Mouse (Mus musculus) hindbrain, embryonic 15.5 days (tissue): ENCODE data around the gene Intu. TPM values are rescaled to one million over a fixed set of nuclear protein-coding genes. Genes with fewer than 3 reads are reported as not detected.

Source experiments
- ATAC-seq: fragments of 200-750 bp; cut with Nextera tagmentation; 2 replicates; pipeline ENCODE4 v1.8.0; 2017; ENCODE audit warnings: low read depth, moderate number of reproducible peaks, moderate TSS enrichment; ENCODE audit not compliant: low FRiP score
- H3K27ac ChIP-seq: fragments of 300-500 bp; sonication (generic); replicated peaks from 2 replicates; pipeline ENCODE4 v1.5.1; 2015; ENCODE audit warnings: mild to moderate bottlenecking, inconsistent platforms
- H3K27me3 ChIP-seq: fragments of 300-500 bp; sonication (generic); 2 replicates; pipeline ENCODE4 v1.6.1; 2015; ENCODE audit warnings: control low read depth, inconsistent platforms
- H3K36me3 ChIP-seq: fragments of 300-500 bp; sonication (generic); 2 replicates; pipeline ENCODE4 v1.6.1; 2015; ENCODE audit warnings: control low read depth, inconsistent platforms
- H3K4me1 ChIP-seq: fragments of 300-500 bp; sonication (generic); replicated peaks from 2 replicates; pipeline ENCODE4 v1.6.1; 2015; ENCODE audit warnings: control low read depth, inconsistent platforms
- H3K4me2 ChIP-seq: fragments of 300-500 bp; sonication (generic); 2 replicates; pipeline ENCODE4 v1.6.1; 2015; ENCODE audit warnings: moderate library complexity, mild to moderate bottlenecking, inconsistent platforms
- H3K4me3 ChIP-seq: fragments of 300-500 bp; sonication (generic); 2 replicates; pipeline ENCODE4 v1.5.1; 2015; ENCODE audit warnings: mild to moderate bottlenecking, inconsistent platforms
- H3K9ac ChIP-seq: fragments of 300-500 bp; sonication (generic); 2 replicates; pipeline ENCODE4 v1.6.1; 2015; ENCODE audit warnings: inconsistent platforms
- H3K9me3 ChIP-seq: fragments of 300-500 bp; sonication (generic); 2 replicates; pipeline ENCODE4 v1.6.1; 2016; ENCODE audit warnings: control low read depth, inconsistent platforms
- WGBS: fragments of 180-500 bp; shearing (Covaris S2); methylation state at CpG from one replicate; pipeline ENCODE4 v1.1.7; 2015; 5-methylcytosine and 5-hydroxymethylcytosine counted together
- polyA plus RNA-seq: library from polyadenylated mRNA; unstranded; fragments of >200 nt; fragmentation: Nextera tagmentation; extraction: Ambion mirVana; gene quantifications from 2 replicates; pipeline ENCODE4 v1.2.1, GENCODE M21; 2015

Gene Intu
- polyA plus RNA-seq, 1 experiment from 2014 or later = 3.9 TPM

DNA sequence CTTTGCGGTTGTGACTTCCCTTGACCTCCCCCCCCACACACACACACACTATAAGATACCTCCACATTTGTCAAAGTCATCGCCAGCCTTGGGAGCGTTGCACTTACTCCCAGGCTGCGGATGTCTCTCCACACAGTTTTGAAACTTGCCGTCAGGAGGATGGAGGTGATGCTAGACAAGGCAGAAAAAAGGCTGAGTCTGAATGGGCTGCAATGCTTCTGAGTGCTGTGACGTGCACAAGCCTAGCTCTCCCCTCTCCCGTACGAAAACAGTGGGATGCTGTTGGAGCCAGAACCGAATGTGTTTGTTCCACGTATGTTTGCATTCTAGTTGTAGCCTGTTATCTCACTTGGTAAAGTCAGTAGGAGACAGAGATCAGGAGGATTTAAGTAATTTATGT is 162.3 kb downstream of the Intu start:
- H3K27ac ChIP-seq = no peak overlapping the region
- no peaks in the 10 kb centered on the region for H3K4me1 ChIP-seq
- ATAC-seq = no peak
- H3K9ac ChIP-seq = no peak overlapping the region
- 88% methylated on average over 10 of the region's 10 CpGs for WGBS
- no peaks in the 10 kb centered on the region for H3K9me3 ChIP-seq
- peaks cover 12% of the 10 kb centered on the region for H3K36me3 ChIP-seq
- H3K4me3 ChIP-seq = no peak overlapping the region
- H3K4me2 ChIP-seq = no peak overlapping the region
- no peaks in the 10 kb centered on the region for H3K27me3 ChIP-seq

DNA sequence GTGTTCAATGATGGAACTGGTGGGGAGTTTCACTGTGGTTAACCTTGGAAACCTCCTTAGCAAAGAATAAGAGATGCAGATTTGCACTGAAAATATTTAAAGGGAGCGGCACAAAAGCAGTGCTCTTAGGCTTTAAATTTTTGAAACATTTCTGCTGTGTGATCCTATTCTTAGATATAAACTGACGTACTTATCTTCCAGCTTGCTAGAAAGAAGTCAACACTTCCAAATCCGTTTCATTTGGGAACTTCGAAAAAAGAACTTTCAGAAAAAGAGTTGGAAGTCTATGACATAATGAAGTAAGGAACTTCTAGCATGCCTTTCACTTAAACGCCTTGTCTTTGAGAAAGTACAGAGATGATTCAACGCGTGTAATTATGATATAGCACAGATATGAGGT is 162.9 kb downstream of the Intu start:
- 92% methylated on average over 7 of the region's 7 CpGs for WGBS
- Histone ChIP-seq H3K4me3 (no peak overlapping the region), H3K36me3 (peaks cover 12% of the 10 kb centered on the region), H3K27me3 (no peaks in the 10 kb centered on the region), H3K9ac (no peak overlapping the region), H3K4me1 (no peaks in the 10 kb centered on the region), H3K9me3 (no peaks in the 10 kb centered on the region), H3K4me2 (no peak overlapping the region), H3K27ac (no peak overlapping the region)
- no peak for ATAC-seq

DNA sequence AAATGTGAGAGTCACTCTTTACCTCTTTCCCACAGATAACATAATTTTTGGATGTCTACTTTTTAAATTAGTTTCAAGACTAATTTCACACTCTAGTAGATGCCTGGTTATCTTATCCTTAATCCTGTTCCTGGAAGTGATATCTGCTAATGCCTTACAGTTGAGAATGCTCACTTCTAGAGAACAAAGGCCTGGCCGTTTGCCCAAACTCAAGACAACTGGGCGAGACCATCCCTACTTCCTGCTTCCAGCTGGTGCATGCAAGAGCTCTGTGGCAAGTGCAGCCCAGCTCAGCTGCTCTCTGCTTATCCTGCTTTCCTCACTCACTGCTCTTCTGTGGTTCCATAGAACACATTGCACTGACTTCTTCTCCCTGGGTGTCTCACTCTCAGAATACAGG is 163.4 kb downstream of the Intu start:
- H3K4me3 ChIP-seq = no peak overlapping the region
- no peaks in the 10 kb centered on the region for H3K4me1 ChIP-seq
- 52% methylated on average over 2 of the region's 2 CpGs for WGBS
- ATAC-seq = no peak
- no peaks in the 10 kb centered on the region for H3K9me3 ChIP-seq
- H3K27ac ChIP-seq = no peak overlapping the region
- no peak overlapping the region for H3K9ac ChIP-seq
- H3K4me2 ChIP-seq = no peak overlapping the region
- H3K36me3 ChIP-seq = peaks cover 12% of the 10 kb centered on the region
- H3K27me3 ChIP-seq = no peaks in the 10 kb centered on the region

DNA sequence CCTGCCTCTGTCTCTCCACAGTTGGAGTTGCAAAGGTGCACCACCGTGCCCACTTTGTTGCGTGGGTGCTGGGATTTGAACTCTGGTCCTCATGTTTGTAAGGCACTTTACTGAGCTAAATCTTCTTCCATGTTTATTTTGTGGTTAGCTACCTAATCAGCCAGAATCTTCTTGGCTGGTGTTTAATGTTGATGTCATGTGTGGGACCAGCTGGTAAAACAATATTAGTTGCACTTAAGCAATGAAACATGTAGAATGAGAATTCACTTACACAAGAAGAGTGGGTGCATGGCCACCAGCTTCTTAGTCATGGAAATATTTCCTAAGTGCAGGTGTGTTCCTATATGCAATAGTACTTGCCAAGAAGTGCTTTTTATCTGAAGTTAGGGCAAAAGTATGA is 164.1 kb downstream of the Intu start:
- no peak for ATAC-seq

DNA sequence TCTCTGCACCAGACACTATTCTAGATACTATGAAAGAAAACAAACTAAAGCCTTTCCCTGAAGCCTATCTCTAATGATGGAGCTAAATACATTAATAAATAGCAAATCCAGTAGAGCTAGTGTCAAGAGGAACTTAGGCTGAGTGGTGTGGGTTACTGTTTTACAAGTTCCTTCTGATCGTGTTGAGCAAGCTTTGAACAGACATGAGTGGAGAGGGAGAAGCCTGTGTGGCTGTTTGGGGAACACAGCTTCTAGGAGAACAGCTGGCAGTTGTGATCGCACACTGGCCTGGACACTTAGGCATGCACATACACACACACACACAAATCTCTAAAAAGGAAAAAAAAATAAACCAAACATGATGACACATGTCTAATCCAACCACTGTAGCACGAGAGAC is 167.7 kb downstream of the Intu start:
- H3K27ac ChIP-seq = no peak overlapping the region
- H3K9me3 ChIP-seq = no peaks in the 10 kb centered on the region
- 87% methylated on average over 3 of the region's 3 CpGs for WGBS
- H3K4me2 ChIP-seq = no peak overlapping the region
- H3K9ac ChIP-seq = no peak overlapping the region
- H3K4me1 ChIP-seq = no peaks in the 10 kb centered on the region
- no peak overlapping the region for H3K4me3 ChIP-seq
- ATAC-seq = no peak
- H3K36me3 ChIP-seq = peaks cover 12% of the 10 kb centered on the region
- H3K27me3 ChIP-seq = no peaks in the 10 kb centered on the region

More for the DNA sequence above, 164.1 kb downstream of the Intu start:
- Histone ChIP-seq H3K4me3 (no peak overlapping the region), H3K9me3 (no peaks in the 10 kb centered on the region), H3K36me3 (peaks cover 12% of the 10 kb centered on the region), H3K4me2 (no peak overlapping the region), H3K27me3 (no peaks in the 10 kb centered on the region), H3K4me1 (no peaks in the 10 kb centered on the region), H3K9ac (no peak overlapping the region), H3K27ac (no peak overlapping the region)
- 97% methylated on average over 2 of the region's 2 CpGs for WGBS

DNA sequence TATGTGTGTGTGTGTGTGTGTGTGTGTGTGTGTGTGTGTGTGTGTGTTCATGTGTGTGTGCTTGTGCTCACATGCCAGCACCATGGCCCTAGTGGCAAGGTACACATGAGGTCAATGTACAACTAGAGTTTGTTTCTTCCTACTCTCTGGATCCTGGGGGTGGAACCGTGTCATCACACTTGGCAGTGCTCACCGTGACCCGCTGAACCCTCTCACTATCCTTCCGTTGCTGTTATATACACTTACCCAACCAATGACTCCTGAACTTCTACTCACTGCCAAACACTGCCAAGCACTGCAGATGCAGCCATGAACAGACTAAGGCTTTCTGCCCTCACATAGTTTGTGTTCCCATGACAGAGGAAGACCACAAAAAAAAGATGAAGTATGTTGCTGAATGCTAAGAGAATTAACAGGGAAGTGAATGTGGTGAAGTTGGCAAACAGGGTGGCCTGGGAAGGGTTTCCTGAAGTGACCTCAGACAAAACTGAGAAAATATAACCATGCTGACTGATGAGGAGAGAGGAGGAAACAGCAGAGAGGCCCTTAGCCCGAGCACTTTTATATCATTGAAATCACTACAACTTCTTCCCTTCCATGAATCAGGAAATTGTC is 173.8 kb downstream of the Intu start:
- WGBS = 81% methylated on average over 5 of the region's 5 CpGs
- no peak overlapping the region for H3K4me3 ChIP-seq

GRCm38 (mm10) chr3:40708655-40709054 is 177.6 kb downstream of the Intu start, which contains the start of gene Slc25a31:
TSS of gene Slc25a31 (plus strand) at chr3:40708855.
- ATAC-seq = no peak

More for the DNA sequence above, 173.8 kb downstream of the Intu start:
- H3K27ac ChIP-seq = no peak overlapping the region
- no peak overlapping the region for H3K4me2 ChIP-seq
- H3K27me3 ChIP-seq = no peaks in the 10 kb centered on the region
- H3K9ac ChIP-seq = no peak overlapping the region
- no peaks in the 10 kb centered on the region for H3K9me3 ChIP-seq
- no peak for ATAC-seq
- no peaks in the 10 kb centered on the region for H3K36me3 ChIP-seq
- no peaks in the 10 kb centered on the region for H3K4me1 ChIP-seq

DNA sequence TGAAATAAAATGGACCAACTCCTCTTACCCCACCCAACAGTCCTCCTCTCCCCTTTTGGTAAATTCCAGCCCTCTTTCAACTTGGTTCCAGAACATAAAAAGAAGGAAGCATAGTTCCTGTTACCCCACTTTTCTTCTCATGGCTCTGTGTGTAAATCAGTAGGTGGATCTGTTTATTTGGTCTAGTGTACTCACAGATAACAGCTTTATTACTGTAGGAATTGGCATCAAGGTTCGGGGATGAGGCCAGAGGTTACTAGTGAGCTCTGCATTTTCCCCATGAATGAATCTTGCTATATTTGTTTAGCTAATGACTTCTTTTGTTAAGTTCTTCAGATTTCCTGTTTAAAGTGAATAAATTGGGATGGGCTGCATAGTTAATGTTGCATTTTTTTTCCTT is 185.0 kb downstream of the Intu start:
- Histone ChIP-seq H3K9me3 (no peaks in the 10 kb centered on the region), H3K27ac (no peak overlapping the region), H3K4me2 (no peak overlapping the region), H3K4me3 (no peak overlapping the region), H3K36me3 (no peaks in the 10 kb centered on the region), H3K4me1 (no peaks in the 10 kb centered on the region), H3K27me3 (no peaks in the 10 kb centered on the region), H3K9ac (no peak overlapping the region)
- no peak for ATAC-seq
- WGBS = 57% methylated on average over 1 of the region's 1 CpGs

More at GRCm38 (mm10) chr3:40708655-40709054, 177.6 kb downstream of the Intu start, which contains the start of gene Slc25a31:
- Histone ChIP-seq H3K27me3 (no peaks in the 10 kb centered on the region), H3K36me3 (no peaks in the 10 kb centered on the region), H3K4me3 (no peak within 1 kb of the TSS), H3K4me1 (no peaks in the 10 kb centered on the region), H3K4me2 (no peak within 1 kb of the TSS), H3K9me3 (no peaks in the 10 kb centered on the region), H3K9ac (no peak within 1 kb of the TSS), H3K27ac (no peak within 1 kb of the TSS)
- WGBS = 89% methylated on average over 30 of the region's 30 CpGs

GRCm38 (mm10) chr3:40719022-40719421 is 187.9 kb downstream of the Intu start:
- no peaks in the 10 kb centered on the region for H3K9me3 ChIP-seq
- H3K4me1 ChIP-seq = no peaks in the 10 kb centered on the region
- H3K27me3 ChIP-seq = no peaks in the 10 kb centered on the region
- ATAC-seq = no peak
- H3K4me2 ChIP-seq = no peak overlapping the region
- no peaks in the 10 kb centered on the region for H3K36me3 ChIP-seq
- H3K4me3 ChIP-seq = no peak overlapping the region
- H3K9ac ChIP-seq = no peak overlapping the region
- WGBS = 85% methylated on average over 3 of the region's 3 CpGs
- H3K27ac ChIP-seq = no peak overlapping the region

DNA sequence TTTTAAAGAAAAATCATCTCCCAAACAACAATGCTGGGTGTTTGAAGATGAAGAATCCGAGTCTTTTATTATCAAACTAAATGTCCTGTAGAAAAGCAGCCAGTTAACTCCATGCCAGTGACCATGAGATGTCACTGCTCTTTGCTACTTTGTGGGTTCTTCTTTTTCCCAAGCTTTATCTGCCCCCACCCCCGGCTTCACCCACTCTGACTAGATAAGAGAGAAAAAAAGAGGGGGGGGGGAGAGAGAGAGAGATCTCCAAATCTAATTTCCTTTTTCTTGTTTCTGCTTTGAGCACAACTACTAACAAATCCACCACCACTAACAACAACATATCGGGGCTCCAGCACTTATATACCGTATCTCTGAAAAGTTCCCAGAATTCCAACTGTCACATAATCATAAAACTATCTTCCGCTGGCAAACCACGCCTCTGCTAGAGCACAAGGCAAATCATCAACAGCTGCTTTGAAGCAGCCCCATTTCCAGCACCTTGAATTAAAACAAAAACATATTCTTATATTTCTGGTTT is 207.4 kb downstream of the Intu start:
- Histone ChIP-seq H3K27me3 (0 out of 2 replicates have a peak, but pooled peaks cover 2% of the 10 kb centered on the region), H3K27ac (no peak overlapping the region), H3K9ac (no peak overlapping the region), H3K4me1 (no peaks in the 10 kb centered on the region), H3K4me3 (no peak overlapping the region), H3K9me3 (no peaks in the 10 kb centered on the region), H3K36me3 (no peaks in the 10 kb centered on the region), H3K4me2 (no peak overlapping the region)
- no peak for ATAC-seq
- WGBS = 89% methylated on average over 6 of the region's 6 CpGs

GRCm38 (mm10) chr3:40744024-40744835 is 213.1 kb downstream of the Intu start, which contains the start of gene Hspa4l:
TSS of gene Hspa4l (plus strand) at chr3:40744495.
- Histone ChIP-seq H3K27ac (peak within 1 kb of the TSS; percentile 94), H3K4me1 (peaks cover 21% of the 10 kb centered on the region), H3K4me2 (peak within 1 kb of the TSS; percentile 75), H3K36me3 (no peaks in the 10 kb centered on the region), H3K9ac (peak within 1 kb of the TSS; percentile 77), H3K27me3 (no peaks in the 10 kb centered on the region), H3K9me3 (no peaks in the 10 kb centered on the region), H3K4me3 (peak within 1 kb of the TSS; percentile 80)
- WGBS = 18% methylated on average over 16 of the region's 16 CpGs
- no peak for ATAC-seq
